Mouse (Mus musculus) megakaryocyte, embryonic 14.5 days (primary cell): ENCODE measurements around the gene Apobec3.

Experiments
- FLI1 ChIP-seq: IDR thresholded peaks from 2 replicates; pipeline ENCODE4 v1.6.1; 2012; ENCODE audit warnings: low read length, inconsistent platforms, mixed read lengths
- GATA1 ChIP-seq: IDR thresholded peaks from 3 replicates; pipeline ENCODE4 v1.6.1; 2012; ENCODE audit warnings: mixed read lengths, low read length, inconsistent platforms, borderline replicate concordance

- no peak for TF ChIP-seq GATA1
- TF ChIP-seq FLI1 = no peak
Observed at GRCm38 (mm10) chr15:79913761-79914346, 22.4 kb downstream of the Apobec3 start.
